Mouse (Mus musculus): Measurements from ENCODE around the gene Gcgr. TPM values are rescaled to one million over a fixed set of nuclear protein-coding genes. Genes with fewer than 3 reads are reported as not detected.

Gene Gcgr
- polyA plus RNA-seq, 1 experiment from 2014 or later = 0.09 TPM

- H3K9me3 ChIP-seq = no peaks in the 10 kb centered on the region
- 40% methylated on average over 3 of the region's 3 CpGs for WGBS
- peaks cover 31% of the 10 kb centered on the region for H3K4me1 ChIP-seq
- H3K27me3 ChIP-seq = no peaks in the 10 kb centered on the region
- H3K36me3 ChIP-seq = peaks cover 24% of the 10 kb centered on the region
- H3K27ac ChIP-seq (replicated peaks) = peak overlapping the region; percentile 42
- H3K4me2 ChIP-seq (replicated peaks) = peak overlapping the region; percentile 97
- peak overlapping the region; percentile 78; the same call in 1 of the 2 replicates for H3K9ac ChIP-seq (replicated peaks)
- H3K4me3 ChIP-seq = peak overlapping the region; percentile 80
- ATAC-seq (replicated peaks) = no peak
Observed at GRCm38 (mm10) chr11:120493351-120493750, 37.1 kb upstream of the Gcgr start.

DNA sequence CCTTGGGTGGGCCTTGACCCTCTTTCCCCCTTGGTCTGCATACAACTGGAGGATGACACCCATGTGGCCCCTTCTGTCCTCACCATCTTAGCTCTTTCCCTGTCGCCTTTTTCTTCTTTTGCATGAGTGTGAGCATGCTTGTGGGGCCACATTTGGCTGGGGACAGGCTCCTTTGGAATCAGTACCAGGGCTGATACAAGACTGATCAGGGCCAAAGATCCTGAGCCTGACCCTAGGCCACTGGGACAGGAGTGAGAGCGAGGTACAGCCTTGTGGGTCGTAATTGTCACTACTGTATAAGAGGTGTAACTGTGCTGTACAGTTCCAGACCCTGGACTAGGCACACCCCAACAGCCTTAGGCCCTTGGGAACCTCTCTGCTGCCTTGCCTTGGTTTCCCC lies 36.6 kb upstream of the Gcgr start:
- no peak for ATAC-seq (replicated peaks)
- WGBS = 91% methylated on average over 3 of the region's 3 CpGs
- H3K36me3 ChIP-seq = peaks cover 21% of the 10 kb centered on the region

GRCm38 (mm10) chr11:120497436-120497835 lies 33.1 kb upstream of the Gcgr start:
- Histone ChIP-seq H3K36me3 (peaks cover 21% of the 10 kb centered on the region), H3K4me2 (replicated peaks) (no peak overlapping the region), H3K4me3 (no peak overlapping the region), H3K27ac (replicated peaks) (no peak overlapping the region), H3K9me3 (no peaks in the 10 kb centered on the region), H3K27me3 (no peaks in the 10 kb centered on the region), H3K9ac (replicated peaks) (no peak overlapping the region), H3K4me1 (peaks cover 15% of the 10 kb centered on the region)
- no peak for ATAC-seq (replicated peaks)
- 91% methylated on average over 3 of the region's 3 CpGs for WGBS

More for the DNA sequence above, 36.6 kb upstream of the Gcgr start:
- H3K9me3 ChIP-seq = no peaks in the 10 kb centered on the region
- peaks cover 31% of the 10 kb centered on the region for H3K4me1 ChIP-seq
- H3K4me2 ChIP-seq (replicated peaks) = 0 out of 2 replicates have a peak overlapping the region, but pooled peaks have one; percentile 97
- H3K27me3 ChIP-seq = no peaks in the 10 kb centered on the region
- no peak overlapping the region; the same call in 1 of the 2 replicates for H3K4me3 ChIP-seq
- H3K9ac ChIP-seq (replicated peaks) = no peak overlapping the region
- H3K27ac ChIP-seq (replicated peaks) = no peak overlapping the region

GRCm38 (mm10) chr11:120498226-120498625 lies 32.3 kb upstream of the Gcgr start:
- no peak overlapping the region for H3K27ac ChIP-seq (replicated peaks)
- no peaks in the 10 kb centered on the region for H3K9me3 ChIP-seq
- ATAC-seq (replicated peaks) = no peak
- H3K4me1 ChIP-seq = peaks cover 7% of the 10 kb centered on the region
- no peak overlapping the region for H3K9ac ChIP-seq (replicated peaks)
- H3K4me3 ChIP-seq = no peak overlapping the region
- no peaks in the 10 kb centered on the region for H3K27me3 ChIP-seq
- WGBS = 93% methylated on average over 12 of the region's 12 CpGs
- no peak overlapping the region for H3K4me2 ChIP-seq (replicated peaks)
- peaks cover 21% of the 10 kb centered on the region for H3K36me3 ChIP-seq

DNA sequence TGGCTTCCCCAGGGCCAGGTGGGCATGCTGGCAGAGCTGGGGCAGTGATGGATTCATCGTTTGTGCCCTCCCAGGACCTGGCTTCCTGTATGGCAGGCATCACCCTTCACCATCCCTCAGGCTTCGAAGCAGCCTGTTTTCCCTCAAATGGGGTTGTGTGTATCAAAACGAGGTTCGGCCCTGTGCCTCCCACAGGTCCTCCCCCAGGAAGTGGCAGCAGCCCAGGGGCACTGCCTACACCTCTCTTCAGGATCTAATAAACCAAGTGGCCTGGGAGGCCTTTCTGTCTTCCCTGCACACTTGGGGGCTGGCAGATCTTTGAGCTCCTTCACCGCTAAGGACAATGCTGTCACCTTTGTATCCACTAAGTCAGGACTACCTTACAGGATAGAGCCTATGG lies 31.6 kb upstream of the Gcgr start:
- Histone ChIP-seq H3K36me3 (peaks cover 21% of the 10 kb centered on the region), H3K9me3 (no peaks in the 10 kb centered on the region), H3K27ac (replicated peaks) (no peak overlapping the region), H3K27me3 (no peaks in the 10 kb centered on the region), H3K4me1 (no peaks in the 10 kb centered on the region), H3K4me2 (replicated peaks) (no peak overlapping the region), H3K4me3 (no peak overlapping the region), H3K9ac (replicated peaks) (no peak overlapping the region)
- no peak for ATAC-seq (replicated peaks)
- WGBS = 93% methylated on average over 5 of the region's 5 CpGs

DNA sequence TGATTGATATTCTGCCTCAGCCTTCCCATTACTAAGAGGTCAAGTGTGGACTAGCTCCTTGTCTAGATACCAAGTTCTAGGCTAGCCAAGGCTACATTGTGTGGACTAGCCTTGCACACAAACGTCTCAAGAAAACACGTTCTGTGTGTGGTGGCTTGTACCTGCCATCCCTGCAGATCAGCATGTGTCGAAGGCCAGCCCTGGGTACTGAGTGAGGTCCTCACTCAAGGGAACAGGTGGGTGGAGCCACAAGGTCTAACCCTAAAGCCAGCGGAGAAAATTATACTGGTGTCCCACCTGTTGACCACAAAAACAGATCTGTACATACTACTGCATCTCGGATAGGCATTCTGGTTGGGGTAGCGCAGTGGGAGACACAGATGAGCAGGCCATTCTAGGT lies 30.6 kb upstream of the Gcgr start:
- ATAC-seq (replicated peaks) = no peak
- no peak overlapping the region for H3K4me2 ChIP-seq (replicated peaks)
- no peaks in the 10 kb centered on the region for H3K4me1 ChIP-seq
- no peak overlapping the region for H3K27ac ChIP-seq (replicated peaks)
- H3K4me3 ChIP-seq = no peak overlapping the region
- 83% methylated on average over 6 of the region's 6 CpGs for WGBS
- no peak overlapping the region for H3K9ac ChIP-seq (replicated peaks)
- H3K27me3 ChIP-seq = no peaks in the 10 kb centered on the region
- H3K36me3 ChIP-seq = peaks cover 20% of the 10 kb centered on the region
- H3K9me3 ChIP-seq = no peaks in the 10 kb centered on the region

- Histone ChIP-seq H3K27me3 (no peaks in the 10 kb centered on the region), H3K9ac (replicated peaks) (no peak overlapping the region), H3K36me3 (peaks cover 16% of the 10 kb centered on the region; the same call in 1 of the 2 replicates), H3K9me3 (no peaks in the 10 kb centered on the region), H3K4me3 (no peak overlapping the region), H3K27ac (replicated peaks) (no peak overlapping the region), H3K4me1 (no peaks in the 10 kb centered on the region), H3K4me2 (replicated peaks) (no peak overlapping the region)
- WGBS = 32% methylated on average over 3 of the region's 3 CpGs
- ATAC-seq (replicated peaks) = no peak
Observed at GRCm38 (mm10) chr11:120500357-120500756, 30.1 kb upstream of the Gcgr start.

- Histone ChIP-seq H3K27ac (replicated peaks) (no peak overlapping the region), H3K9ac (replicated peaks) (no peak overlapping the region), H3K27me3 (no peaks in the 10 kb centered on the region), H3K4me2 (replicated peaks) (no peak overlapping the region), H3K9me3 (no peaks in the 10 kb centered on the region), H3K4me3 (no peak overlapping the region), H3K36me3 (peaks cover 12% of the 10 kb centered on the region; the same call in 1 of the 2 replicates), H3K4me1 (no peaks in the 10 kb centered on the region)
- no peak for ATAC-seq (replicated peaks)
- WGBS = 71% methylated on average over 6 of the region's 6 CpGs
Observed at GRCm38 (mm10) chr11:120501018-120501417, 29.5 kb upstream of the Gcgr start.

DNA sequence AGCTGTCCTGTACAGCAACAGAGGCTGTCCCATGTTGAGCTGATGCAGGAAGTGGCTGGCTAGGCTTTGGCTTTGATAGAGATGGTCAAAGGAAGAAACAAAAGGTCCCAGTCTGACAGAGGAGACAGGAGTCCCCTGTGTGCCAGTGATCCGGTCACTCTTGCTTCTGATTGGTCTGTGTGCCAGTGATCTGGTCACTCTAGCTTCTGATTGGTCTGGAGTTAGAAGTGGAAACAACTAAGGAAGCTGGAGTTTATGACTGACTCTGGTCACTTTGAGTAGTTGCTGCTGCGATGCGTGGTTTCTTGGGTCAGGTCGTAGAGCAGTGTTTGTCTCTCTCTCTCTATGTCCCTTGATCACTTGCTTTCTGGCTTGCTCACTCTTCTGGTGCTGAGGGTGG lies 28.8 kb upstream of the Gcgr start:
- Histone ChIP-seq H3K27me3 (no peaks in the 10 kb centered on the region), H3K36me3 (peaks cover 6% of the 10 kb centered on the region; the same call in 1 of the 2 replicates), H3K9ac (replicated peaks) (no peak overlapping the region), H3K4me1 (no peaks in the 10 kb centered on the region), H3K4me2 (replicated peaks) (no peak overlapping the region), H3K4me3 (no peak overlapping the region), H3K27ac (replicated peaks) (no peak overlapping the region), H3K9me3 (no peaks in the 10 kb centered on the region)
- ATAC-seq (replicated peaks) = no peak
- WGBS = 87% methylated on average over 4 of the region's 4 CpGs

GRCm38 (mm10) chr11:120505661-120506060 lies 24.8 kb upstream of the Gcgr start:
- Histone ChIP-seq H3K9ac (replicated peaks) (no peak overlapping the region), H3K4me1 (peaks cover 5% of the 10 kb centered on the region), H3K9me3 (no peaks in the 10 kb centered on the region), H3K4me2 (replicated peaks) (no peak overlapping the region), H3K36me3 (no peaks in the 10 kb centered on the region), H3K4me3 (no peak overlapping the region), H3K27me3 (no peaks in the 10 kb centered on the region), H3K27ac (replicated peaks) (no peak overlapping the region)
- ATAC-seq (replicated peaks) = no peak
- WGBS = 94% methylated on average over 3 of the region's 3 CpGs

GRCm38 (mm10) chr11:120506899-120507298 lies 23.6 kb upstream of the Gcgr start:
- Histone ChIP-seq H3K27me3 (no peaks in the 10 kb centered on the region), H3K4me1 (peaks cover 6% of the 10 kb centered on the region), H3K36me3 (no peaks in the 10 kb centered on the region), H3K9me3 (no peaks in the 10 kb centered on the region), H3K9ac (replicated peaks) (no peak overlapping the region), H3K27ac (replicated peaks) (no peak overlapping the region), H3K4me3 (no peak overlapping the region), H3K4me2 (replicated peaks) (no peak overlapping the region)
- no peak for ATAC-seq (replicated peaks)
- WGBS = 53% methylated on average over 4 of the region's 4 CpGs

DNA sequence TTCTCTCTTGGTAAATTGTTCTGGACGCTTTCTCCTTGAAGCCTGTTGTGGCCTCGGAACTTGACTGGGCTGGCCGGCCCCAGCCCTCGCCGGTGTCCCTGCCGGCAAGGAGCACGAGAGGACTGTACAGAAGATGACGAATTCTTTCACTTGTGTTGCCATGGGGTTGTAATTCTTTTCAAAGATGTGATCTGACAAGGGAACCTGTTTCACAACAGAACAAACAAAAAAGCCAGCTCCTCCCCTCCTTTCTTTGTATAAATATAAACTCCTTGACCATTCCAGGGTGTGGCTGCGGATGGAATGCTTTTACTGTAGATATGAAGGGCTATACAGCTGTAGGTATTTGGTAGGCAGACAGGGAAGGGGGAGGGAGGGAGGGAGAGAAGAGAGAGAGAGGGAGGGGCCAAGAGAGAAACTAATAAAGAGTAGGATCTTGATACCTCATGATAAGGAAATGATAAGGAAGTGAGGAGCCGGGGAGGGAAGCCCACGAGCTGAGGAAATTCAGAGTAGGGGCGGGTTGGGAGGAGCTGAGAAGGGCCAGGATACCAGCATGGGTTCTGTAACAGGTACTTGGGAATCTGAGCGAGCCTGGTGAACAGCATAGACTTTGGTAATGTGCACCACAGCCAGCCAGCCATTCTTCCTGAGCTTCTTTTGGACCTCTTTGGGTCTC lies 22.7 kb upstream of the Gcgr start:
- Histone ChIP-seq H3K27me3 (no peaks in the 10 kb centered on the region), H3K4me1 (peaks cover 6% of the 10 kb centered on the region), H3K4me2 (replicated peaks) (no peak overlapping the region), H3K27ac (replicated peaks) (no peak overlapping the region), H3K9me3 (no peaks in the 10 kb centered on the region), H3K9ac (replicated peaks) (no peak overlapping the region), H3K36me3 (no peaks in the 10 kb centered on the region), H3K4me3 (no peak overlapping the region)
- 85% methylated on average over 13 of the region's 13 CpGs for WGBS
- ATAC-seq (replicated peaks) = no peak
